ENCODE assay signal across 7 mouse cellular contexts in the genomic region with DNA sequence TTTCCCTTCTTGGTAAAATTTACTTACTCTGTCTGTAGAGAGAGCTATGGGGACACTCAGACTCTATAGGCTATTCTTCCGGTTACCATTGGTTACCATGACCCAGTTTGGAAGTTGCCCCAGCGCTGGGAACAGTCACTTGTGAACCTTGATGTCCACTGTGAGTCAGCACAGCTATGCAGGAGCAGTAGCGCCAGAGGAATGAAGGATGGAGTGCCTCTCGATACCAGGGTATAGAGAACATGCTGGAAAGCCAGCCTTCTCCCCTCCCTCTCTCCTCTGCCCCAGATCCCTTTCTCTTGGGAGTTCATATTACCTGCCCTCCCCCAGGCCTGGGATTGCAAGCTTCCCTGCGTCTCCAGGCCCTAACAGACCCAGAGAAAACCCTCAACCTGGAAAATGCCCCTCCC.
DNase-seq lines count a peak whose midpoint lies in the region; ATAC-seq and TF ChIP-seq lines count a peak whose summit lies in the region.

No protein-coding gene starts in this region.

- H3K4me3 ChIP-seq in lung, embryonic 14.5 days (ENCODE audit: low read depth, low read length), result no peak overlapping the region
- H3K4me3 ChIP-seq in embryonic facial prominence, embryonic 14.5 days (ENCODE audit: low read depth, low read length), result no peak overlapping the region
- H3K4me3 ChIP-seq in intestine, embryonic 15.5 days (replicated peaks), result no peak overlapping the region
- H3K4me3 ChIP-seq in stomach, embryonic 14.5 days (ENCODE audit: low read depth, low read length), result no peak overlapping the region

- H3K27me3 ChIP-seq in lung, embryonic 14.5 days (ENCODE audit: insufficient read depth, low read length), result no peaks in the 10 kb centered on the region
- no peaks in the 10 kb centered on the region for H3K27me3 ChIP-seq in embryonic facial prominence, embryonic 14.5 days (replicated peaks; ENCODE audit: control insufficient read depth, insufficient read depth, low read length)
- H3K27me3 ChIP-seq in intestine, embryonic 15.5 days (replicated peaks), result no peaks in the 10 kb centered on the region
- no peaks in the 10 kb centered on the region for H3K27me3 ChIP-seq in stomach, embryonic 14.5 days (ENCODE audit: control insufficient read depth, insufficient read depth, low read length)

- 38% methylated on average over 5 of the region's 5 CpGs for WGBS in lung, embryonic 14.5 days
- WGBS in embryonic facial prominence, embryonic 14.5 days, result 30% methylated on average over 5 of the region's 5 CpGs
- WGBS in intestine, embryonic 15.5 days, result 61% methylated on average over 5 of the region's 5 CpGs
- WGBS in stomach, embryonic 14.5 days, result 39% methylated on average over 5 of the region's 5 CpGs

- no peak overlapping the region for H3K4me2 ChIP-seq in lung, embryonic 14.5 days
- H3K4me2 ChIP-seq in embryonic facial prominence, embryonic 14.5 days (ENCODE audit: low read depth, low read length), result no peak overlapping the region
- no peak overlapping the region for H3K4me2 ChIP-seq in intestine, embryonic 15.5 days (replicated peaks)
- no peak overlapping the region for H3K4me2 ChIP-seq in stomach, embryonic 14.5 days (replicated peaks; ENCODE audit: low read depth, low read length)

- DNase-seq in lung, embryonic 14.5 days, result peak; percentile 58
- DNase-seq in lung, postnatal 36 days, result no peak
- no peak for DNase-seq in embryonic facial prominence, embryonic 14.5 days (ENCODE audit: low spot score)
- DNase-seq in T-cell, adult 2 months (ENCODE audit: low spot score), result no peak
- no peak for DNase-seq in left cerebral cortex, postnatal 36 days (ENCODE audit: low spot score in 2 of 2)

- ATAC-seq in lung, embryonic 14.5 days (ENCODE audit: insufficient read depth), result no peak
- ATAC-seq in embryonic facial prominence, embryonic 14.5 days (ENCODE audit: low read depth), result no peak
- ATAC-seq in intestine, embryonic 15.5 days, result no peak
- ATAC-seq in stomach, embryonic 14.5 days (ENCODE audit: insufficient number of reproducible peaks, insufficient read depth, low FRiP score, low read depth), result no peak

- intact Hi-C loops in left cerebral cortex, postnatal 36 days (cut with DNase I), result no loop called here

- TF ChIP-seq CTCF in lung, embryonic 14.5 days (IDR thresholded peaks at IDR 0.05; ENCODE audit: low read depth), result no peak

- H3K9me3 ChIP-seq in lung, embryonic 14.5 days (ENCODE audit: low read depth, low read length), result no peaks in the 10 kb centered on the region
- H3K9me3 ChIP-seq in embryonic facial prominence, embryonic 14.5 days (ENCODE audit: control insufficient read depth, low read length), result no peaks in the 10 kb centered on the region
- no peaks in the 10 kb centered on the region for H3K9me3 ChIP-seq in intestine, embryonic 15.5 days
- H3K9me3 ChIP-seq in stomach, embryonic 14.5 days (ENCODE audit: control insufficient read depth, low read depth, low read length), result no peaks in the 10 kb centered on the region

- H3K9ac ChIP-seq in lung, embryonic 14.5 days, result peak overlapping the region; percentile 17; the same call in 1 of the 2 replicates
- H3K9ac ChIP-seq in embryonic facial prominence, embryonic 14.5 days (ENCODE audit: low read depth, low read length), result no peak overlapping the region
- no peak overlapping the region for H3K9ac ChIP-seq in intestine, embryonic 15.5 days
- no peak overlapping the region for H3K9ac ChIP-seq in stomach, embryonic 14.5 days (replicated peaks; ENCODE audit: low read depth, low read length)

- H3K4me1 ChIP-seq in lung, embryonic 14.5 days (ENCODE audit: insufficient read depth), result peaks cover 66% of the 10 kb centered on the region
- H3K4me1 ChIP-seq in embryonic facial prominence, embryonic 14.5 days (ENCODE audit: control insufficient read depth, insufficient read depth, low read length), result peaks cover 72% of the 10 kb centered on the region
- peaks cover 50% of the 10 kb centered on the region for H3K4me1 ChIP-seq in intestine, embryonic 15.5 days (replicated peaks)
- H3K4me1 ChIP-seq in stomach, embryonic 14.5 days (ENCODE audit: control insufficient read depth, insufficient read depth, low read length), result peaks cover 70% of the 10 kb centered on the region

- no peaks in the 10 kb centered on the region for H3K36me3 ChIP-seq in lung, embryonic 14.5 days (ENCODE audit: insufficient read depth)
- no peaks in the 10 kb centered on the region for H3K36me3 ChIP-seq in embryonic facial prominence, embryonic 14.5 days (ENCODE audit: control insufficient read depth, insufficient read depth, low read length)
- no peaks in the 10 kb centered on the region for H3K36me3 ChIP-seq in intestine, embryonic 15.5 days
- H3K36me3 ChIP-seq in stomach, embryonic 14.5 days (ENCODE audit: control insufficient read depth, insufficient read depth, low read length), result no peaks in the 10 kb centered on the region

- peak overlapping the region; percentile 96 for H3K27ac ChIP-seq in lung, embryonic 14.5 days (ENCODE audit: low read depth)
- H3K27ac ChIP-seq in embryonic facial prominence, embryonic 14.5 days (replicated peaks; ENCODE audit: low read depth, low read length), result peak overlapping the region; percentile 89
- peak overlapping the region; percentile 89 for H3K27ac ChIP-seq in intestine, embryonic 15.5 days
- H3K27ac ChIP-seq in stomach, embryonic 14.5 days (ENCODE audit: low read length), result peak overlapping the region; percentile 81
